In the genomic region with DNA sequence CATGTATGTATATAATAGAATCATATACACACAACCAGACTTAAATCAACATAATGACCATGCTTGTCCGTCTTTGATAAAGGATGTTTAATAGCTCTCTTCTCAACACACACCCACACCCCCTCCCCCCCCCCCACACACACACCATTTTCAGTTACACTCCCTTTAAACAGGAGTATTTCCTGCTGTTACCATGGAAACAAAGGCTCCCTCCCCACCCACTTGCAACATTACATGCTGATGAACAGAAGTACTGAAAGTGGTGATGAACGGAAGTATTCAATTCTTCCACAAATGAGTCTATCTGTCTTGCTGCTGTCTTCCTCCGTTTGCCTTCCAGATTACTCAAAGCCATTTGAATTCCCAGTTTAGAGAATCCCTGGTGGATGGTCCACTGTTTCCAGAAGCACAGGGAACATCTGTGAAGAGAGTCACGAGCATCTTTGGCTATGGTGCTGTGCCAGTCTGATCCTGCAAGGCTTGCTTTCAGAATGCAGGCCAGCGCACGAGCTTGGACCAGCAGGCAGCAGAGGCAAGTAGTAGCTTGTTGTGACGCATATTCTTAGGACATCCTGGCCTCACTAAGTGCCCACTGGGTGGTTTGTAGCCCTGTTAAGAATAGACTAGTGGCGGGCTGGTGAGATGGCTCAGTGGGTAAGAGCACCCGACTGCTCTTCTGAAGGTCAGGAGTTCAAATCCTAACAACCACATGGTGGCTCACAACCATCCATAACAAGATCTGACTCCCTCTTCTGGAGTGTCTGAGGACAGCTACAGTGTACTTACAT, we compare ENCODE assay signal across 14 mouse cellular contexts.
DNase-seq lines count a peak whose midpoint lies in the region.
"Had no signal": no experiment of that assay in that cellular context is flagged by ENCODE, and none has a peak within 500 bp of the region (broad histone marks: within the 10 kb centered on the region; RNA-seq: fewer than 3 reads in every experiment).

No protein-coding gene starts in this region.

- DNase-seq in layer of hippocampus, adult 9-11 months: peak; percentile 4
- DNase-seq in layer of hippocampus, adult 8-10 months (ENCODE audit: low spot score in 2 of 2): no peak
- DNase-seq in right cerebral cortex, adult 2 months (ENCODE audit: low spot score in 2 of 2): peak; percentile 11 to 14
- DNase-seq in right cerebral cortex, postnatal 36 days (ENCODE audit: low spot score in 2 of 2): no peak
- peak; percentile 7 to 10 for DNase-seq in frontal cortex, postnatal 14 days (ENCODE audit: low spot score in 2 of 2)
- no peak for DNase-seq in kidney, postnatal 36 days
- DNase-seq in cerebellum, adult 11-12 months: no peak
- DNase-seq: adrenal gland, postnatal 10 days; cerebellum, adult 11 months; heart, adult 18-20 months; heart, postnatal 36 days; liver; lung, postnatal 10 days; thymus, postnatal 14 days had no signal

Comparison
In these comparisons a context has a peak if more than half of its experiments do, and no peak if none do; other contexts are left out.
1. DNase-seq: peak in layer of hippocampus, adult 9-11 months (single experiment), right cerebral cortex, adult 2 months (2 of 2) and frontal cortex, postnatal 14 days (2 of 2); none in layer of hippocampus, adult 8-10 months (0 of 2), right cerebral cortex, postnatal 36 days (0 of 2), kidney, postnatal 36 days (0 of 2) and cerebellum, adult 11-12 months (single experiment).